Mouse (Mus musculus) erythroblast, adult 5-6 weeks (primary cell): ENCODE measurements around the gene Trank1. TPM values are rescaled to one million over a fixed set of nuclear protein-coding genes. Genes with fewer than 3 reads are reported as not detected.

ENCODE experiments used
- ATAC-seq: replicated peaks from 2 replicates; pipeline ENCODE4 v1.8.0; 2016; ENCODE audit warnings: moderate number of reproducible peaks, mild to moderate bottlenecking, moderate TSS enrichment, inconsistent platforms; ENCODE audit not compliant: poor library complexity, low FRiP score, severe bottlenecking
- total RNA-seq, 2 experiments: library from RNA; stranded (forward) in 1 of 2; stranded (reverse) in 1 of 2; fragments of 150-400 nt in 1 of 2; fragments of 200-764, 138-1000 nt in 1 of 2; gene quantifications; 2 replicates each; pipeline versions ENCODE4 v1.2.3 to v1.2.4; 2015 to 2017; ENCODE audit warnings: low replicate concordance in 2 of 2

Trank1 gene
- total RNA-seq, 2 experiments from 2014 or later = not detected

DNA sequence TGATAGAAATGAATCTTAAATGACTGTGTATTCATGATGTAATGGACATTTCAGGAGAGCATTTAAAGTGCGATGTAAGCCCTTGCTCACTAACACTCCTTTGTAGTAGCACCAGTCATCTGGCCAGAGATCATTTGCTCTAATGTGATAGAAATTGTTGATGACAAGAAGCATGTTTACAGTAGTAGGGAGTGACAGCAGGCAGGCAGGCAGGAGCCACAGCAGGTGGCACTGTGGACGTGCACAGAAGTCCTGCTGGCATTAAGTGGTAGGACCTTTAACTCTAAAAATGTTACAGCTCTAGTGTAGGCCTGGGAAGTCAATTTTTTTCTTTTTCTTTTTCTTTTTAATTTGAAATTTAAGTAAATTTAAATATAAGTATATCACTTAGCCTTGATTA is 56.2 kb downstream of the Trank1 start:
- no peak for ATAC-seq

DNA sequence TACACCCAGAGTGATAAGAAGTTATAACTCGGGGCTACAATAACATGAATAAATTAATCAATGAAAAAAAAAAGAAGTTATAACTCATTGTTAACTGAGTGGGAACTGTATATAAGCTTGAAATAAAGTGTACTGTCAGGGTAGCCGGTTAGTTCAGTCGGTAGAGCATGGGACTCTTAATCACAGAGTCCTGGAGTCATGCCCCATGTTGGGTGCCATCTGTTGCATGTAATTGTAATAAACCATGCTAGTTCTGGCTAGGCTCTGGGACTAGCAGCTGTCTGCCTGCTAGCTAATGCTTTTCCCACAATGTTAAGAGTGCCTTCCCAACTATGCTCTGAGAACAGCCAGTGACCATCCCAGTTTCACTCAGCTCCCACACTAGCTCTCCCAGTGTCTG is 60.5 kb downstream of the Trank1 start:
- no peak for ATAC-seq

DNA sequence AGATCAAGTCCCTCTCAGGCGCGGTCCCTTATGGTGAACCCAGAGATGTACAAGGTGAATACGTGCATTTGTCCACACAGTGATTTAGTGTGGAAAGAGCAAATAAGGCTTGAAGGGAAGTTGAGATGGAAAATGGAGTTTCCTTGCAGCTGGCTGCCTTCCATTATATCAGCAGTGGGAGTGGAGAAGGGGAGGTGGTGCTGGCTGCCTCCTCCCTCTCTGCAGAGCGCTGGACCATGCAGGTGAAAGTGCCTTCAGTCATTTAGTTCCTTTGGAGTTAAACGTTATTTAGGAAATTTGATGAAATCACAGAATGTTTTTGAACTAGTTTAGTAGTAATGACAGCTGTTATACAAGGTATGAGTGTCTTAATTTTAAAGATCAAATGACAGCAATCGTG is 66.3 kb downstream of the Trank1 start:
- no peak for ATAC-seq

DNA sequence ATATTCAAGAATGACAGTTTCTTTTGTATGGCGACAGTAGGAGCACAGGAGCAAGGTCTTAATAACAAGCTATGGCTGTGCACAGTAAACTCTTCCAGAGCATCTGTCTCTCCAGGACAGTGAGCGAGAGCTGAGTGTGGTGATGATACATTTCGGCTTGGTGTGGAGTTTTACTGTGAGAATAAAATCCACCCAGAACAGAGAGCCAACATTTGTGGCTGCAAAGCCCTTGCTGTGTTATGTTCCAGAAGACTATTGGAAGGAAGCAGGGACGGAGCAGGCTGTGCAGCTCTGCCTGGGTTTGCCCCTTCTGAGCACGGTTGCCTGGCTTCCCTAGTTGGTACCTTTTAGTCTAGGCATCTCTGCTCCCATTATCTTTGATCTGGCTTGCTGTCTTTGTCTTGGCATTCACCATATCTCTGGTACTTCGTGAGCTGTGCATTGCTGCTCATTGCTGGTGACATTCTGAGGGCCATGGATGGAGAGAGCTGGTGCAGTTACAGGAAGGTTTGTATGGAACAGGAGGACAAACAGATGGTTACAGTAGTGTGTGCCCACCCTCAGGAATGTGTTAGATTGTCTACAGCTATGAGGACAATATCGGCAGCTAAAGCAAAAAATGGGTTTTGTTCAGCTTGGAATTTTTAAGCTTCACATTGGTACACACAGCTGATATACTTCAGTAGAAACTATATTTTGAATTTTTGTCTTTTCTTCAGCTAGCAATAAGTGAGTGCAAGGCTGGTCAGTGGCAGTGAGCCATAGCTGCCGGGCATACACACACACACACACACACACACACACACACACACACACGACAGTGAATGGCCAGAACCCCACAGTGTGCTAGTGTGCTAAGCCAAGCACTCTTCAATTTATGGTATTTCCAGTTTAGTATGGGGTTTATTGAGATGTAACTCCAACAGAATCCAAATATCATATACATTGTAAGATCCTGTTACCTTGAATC is 69.8 kb downstream of the Trank1 start:
- ATAC-seq = no peak

GRCm38 (mm10) chr9:111382469-111382868 is 70.9 kb downstream of the Trank1 start:
- no peak for ATAC-seq

- no peak for ATAC-seq
Observed at GRCm38 (mm10) chr9:111383046-111383445, 71.5 kb downstream of the Trank1 start.

- no peak for ATAC-seq
Observed at GRCm38 (mm10) chr9:111383756-111384155, 72.2 kb downstream of the Trank1 start.

GRCm38 (mm10) chr9:111385526-111386491 is 74.3 kb downstream of the Trank1 start:
- ATAC-seq = no peak

DNA sequence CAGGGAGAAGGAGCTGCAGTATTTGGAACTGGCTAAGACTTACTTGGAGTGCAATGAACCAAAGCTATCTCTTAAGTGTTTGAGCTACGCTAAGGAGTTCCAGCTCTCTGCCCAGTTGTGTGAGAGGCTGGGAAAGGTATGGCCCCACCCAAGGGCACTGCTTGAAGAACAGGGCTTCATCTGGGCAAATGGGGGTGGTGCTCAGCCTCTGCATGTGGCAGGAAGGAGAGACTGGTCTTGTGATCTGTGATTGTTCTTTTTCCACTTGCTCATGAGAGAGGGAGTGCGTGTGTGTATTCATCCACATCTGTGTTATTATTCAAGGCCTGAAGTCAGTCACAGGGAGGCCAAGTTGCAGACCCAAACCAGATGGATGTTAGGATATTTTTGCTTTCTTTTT is 75.0 kb downstream of the Trank1 start:
- no peak for ATAC-seq

DNA sequence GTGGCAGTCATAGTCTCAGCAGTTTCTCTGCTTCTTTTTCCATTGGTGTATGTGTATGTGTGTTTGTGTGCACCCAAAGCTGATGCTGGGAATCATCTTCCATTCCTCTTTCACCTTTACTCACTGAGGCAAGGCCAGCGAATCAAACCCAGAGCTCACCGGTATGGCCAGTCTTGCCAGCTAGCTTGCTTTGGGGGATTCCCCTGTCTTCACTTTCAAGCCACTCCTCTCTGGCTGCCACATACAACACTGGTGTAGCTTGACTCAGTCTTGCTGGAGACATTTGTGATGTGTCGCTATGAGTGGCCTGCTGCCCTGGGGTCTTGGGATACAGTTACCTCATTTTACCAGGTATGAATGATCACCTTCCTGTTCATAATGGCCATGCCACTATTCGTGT is 76.0 kb downstream of the Trank1 start:
- ATAC-seq = no peak

DNA sequence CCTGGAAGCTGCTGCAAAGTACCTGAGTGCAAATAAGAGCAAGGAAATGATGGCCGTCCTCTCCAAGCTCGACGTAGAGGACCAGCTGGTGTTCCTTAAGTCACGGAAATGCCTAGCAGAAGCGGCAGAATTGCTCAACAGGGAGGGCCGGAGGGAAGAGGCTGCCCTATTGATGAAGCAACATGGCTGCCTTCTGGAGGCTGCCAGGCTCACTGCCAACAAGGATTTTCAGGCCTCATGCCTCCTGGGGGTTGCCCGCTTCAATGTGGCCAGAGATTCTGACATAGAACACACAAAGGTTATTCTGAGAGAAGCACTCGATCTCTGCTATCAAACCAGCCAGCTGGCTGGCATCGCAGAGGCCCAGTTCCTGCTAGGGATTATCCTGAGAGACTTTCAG is 78.5 kb downstream of the Trank1 start:
- ATAC-seq = no peak

DNA sequence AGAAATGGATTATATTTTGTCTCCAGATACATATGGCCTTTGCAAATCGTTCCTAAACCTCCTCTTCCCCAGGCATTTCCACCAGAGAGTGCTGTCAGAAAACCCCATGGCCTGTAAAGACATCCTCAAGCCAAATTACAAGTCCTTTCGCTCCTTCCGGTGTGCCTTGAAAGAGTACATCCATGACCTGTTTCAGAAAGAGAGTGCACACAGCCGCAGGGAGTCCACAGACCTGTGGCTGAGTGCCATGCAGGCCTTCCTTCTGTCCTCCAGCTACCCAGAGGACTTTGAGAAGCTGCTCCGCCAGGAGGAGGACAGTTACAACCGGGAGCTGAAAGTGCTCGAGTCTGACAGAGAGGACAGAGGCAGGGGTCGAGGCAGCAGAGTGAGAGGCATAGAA is 79.5 kb downstream of the Trank1 start:
- ATAC-seq = no peak

GRCm38 (mm10) chr9:111391926-111392442 is 80.4 kb downstream of the Trank1 start:
- no peak for ATAC-seq

DNA sequence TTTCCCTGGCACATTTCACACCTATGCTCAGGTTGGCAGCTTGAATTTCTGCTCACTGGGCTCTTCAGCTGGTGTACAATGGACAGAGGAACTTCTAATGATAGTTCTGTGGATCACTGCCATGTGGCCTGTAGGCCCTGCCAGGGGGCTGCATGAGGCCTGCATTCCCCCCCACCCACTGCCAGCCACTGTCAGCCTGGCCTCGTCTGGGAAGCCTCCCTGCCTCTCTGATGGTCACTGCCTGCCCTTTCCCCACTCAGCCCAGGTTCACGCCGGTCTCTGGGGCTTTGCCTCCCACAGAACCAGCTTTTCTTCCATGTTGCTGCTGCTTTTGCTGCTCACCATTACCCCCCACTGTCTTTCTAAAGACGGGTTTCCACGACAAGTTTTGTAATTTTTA is 83.7 kb downstream of the Trank1 start:
- no peak for ATAC-seq

- ATAC-seq = no peak
Observed at GRCm38 (mm10) chr9:111398059-111398458, 86.5 kb downstream of the Trank1 start.

DNA sequence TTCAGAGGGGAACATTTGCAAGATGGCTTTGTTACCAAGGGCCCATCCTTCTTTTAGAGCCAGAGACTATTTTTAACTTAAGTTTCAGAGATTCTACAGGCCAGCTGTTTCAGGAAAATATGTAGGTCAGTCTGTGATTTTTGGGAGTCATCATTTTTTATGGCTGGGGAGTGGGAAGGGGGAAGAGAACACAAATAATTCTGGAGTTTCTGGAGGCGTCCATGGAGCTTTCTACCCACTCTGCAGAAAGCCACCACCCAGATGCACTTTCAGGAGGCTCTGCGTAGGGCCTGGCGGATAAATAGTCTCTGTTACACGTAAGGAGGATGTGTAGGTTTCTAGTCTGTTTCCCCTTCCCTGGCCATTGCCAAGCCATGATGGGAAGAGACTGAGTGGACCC is 88.5 kb downstream of the Trank1 start:
- no peak for ATAC-seq

- ATAC-seq = no peak
Observed at GRCm38 (mm10) chr9:111403159-111403558, 91.6 kb downstream of the Trank1 start.

DNA sequence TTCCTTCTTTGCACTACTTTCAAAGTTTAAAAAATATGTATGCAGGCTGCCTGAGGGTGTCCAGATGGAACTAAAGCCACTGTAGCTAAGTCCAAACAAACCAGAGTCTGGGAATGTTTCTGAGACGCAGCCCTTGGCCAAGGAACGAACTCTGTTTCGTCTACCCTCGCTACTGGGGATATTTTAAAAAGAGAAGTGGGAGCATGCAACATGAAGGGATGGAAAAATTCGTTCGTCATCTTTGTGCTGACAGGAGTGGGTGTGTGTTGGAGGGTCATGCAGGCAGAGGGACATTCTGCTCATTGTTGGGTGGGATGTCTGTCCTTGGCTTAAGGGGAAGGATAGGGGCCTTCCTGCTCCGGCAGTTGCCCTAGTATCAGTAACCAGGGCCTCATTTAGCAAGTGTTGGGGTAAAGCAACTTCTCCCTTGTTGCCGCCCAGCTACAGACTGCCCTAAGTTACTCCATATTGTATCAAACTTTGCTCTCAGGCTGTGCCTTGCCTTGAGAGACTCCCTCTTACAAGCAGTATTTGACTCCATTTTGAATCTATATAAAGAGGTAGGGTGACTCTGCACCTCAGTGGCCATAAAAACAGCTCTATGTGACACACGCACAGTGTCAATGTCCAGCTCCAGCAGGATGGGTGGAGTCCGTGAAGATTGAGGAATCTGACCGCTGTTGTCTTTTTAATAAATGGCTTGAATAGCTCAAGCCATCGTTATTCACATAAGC is 93.0 kb downstream of the Trank1 start:
- no peak for ATAC-seq

DNA sequence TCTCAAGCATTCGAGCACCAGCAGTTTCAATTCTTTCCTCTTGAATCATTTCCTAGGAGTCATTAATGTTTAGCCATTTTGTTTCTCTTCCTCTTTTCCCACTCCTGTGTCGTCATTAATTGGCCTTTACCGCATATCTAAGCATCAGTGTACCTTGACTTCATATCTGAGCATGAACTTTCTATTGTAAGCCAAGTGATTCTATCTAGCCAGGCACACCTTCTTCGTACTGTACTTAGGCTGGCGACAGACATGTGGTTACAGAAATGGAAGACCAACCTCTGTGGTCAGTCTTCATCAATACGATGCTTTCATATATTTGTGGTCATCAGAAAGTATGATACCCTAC is 93.5 kb downstream of the Trank1 start:
- no peak for ATAC-seq

GRCm38 (mm10) chr9:111408012-111408411 is 96.5 kb downstream of the Trank1 start:
- no peak for ATAC-seq
